Mouse (Mus musculus) heart, embryonic 12.5 days (tissue): Measurements from ENCODE around the gene Herc6. TPM values are rescaled to one million over a fixed set of nuclear protein-coding genes. Genes with fewer than 3 reads are reported as not detected.

ENCODE experiments used
- ATAC-seq: fragments of 200-750 bp; cut with Nextera tagmentation; 2 replicates; pipeline ENCODE4 v1.8.0; 2017; ENCODE audit warnings: moderate TSS enrichment, moderate library complexity; ENCODE audit not compliant: insufficient number of reproducible peaks, low FRiP score
- H3K27ac ChIP-seq: fragments of 300-500 bp; sonication (generic); 2 replicates; pipeline ENCODE4 v1.5.1; 2016; ENCODE audit warnings: mild to moderate bottlenecking, moderate library complexity; ENCODE audit not compliant: poor library complexity, severe bottlenecking
- H3K27me3 ChIP-seq: fragments of 300-500 bp; sonication (generic); replicated peaks from 2 replicates; pipeline ENCODE4 v1.6.1; 2016; ENCODE audit warnings: mild to moderate bottlenecking, moderate library complexity
- H3K36me3 ChIP-seq: fragments of 300-500 bp; sonication (generic); 2 replicates; pipeline ENCODE4 v1.6.1; 2016; ENCODE audit warnings: mild to moderate bottlenecking, moderate library complexity
- H3K4me1 ChIP-seq: fragments of 300-500 bp; sonication (generic); replicated peaks from 2 replicates; pipeline ENCODE4 v1.6.1; 2016; ENCODE audit warnings: mild to moderate bottlenecking
- H3K4me2 ChIP-seq: fragments of 300-500 bp; sonication (generic); 2 replicates; pipeline ENCODE4 v1.6.1; 2016; ENCODE audit warnings: mild to moderate bottlenecking, moderate library complexity
- H3K4me3 ChIP-seq: fragments of 300-500 bp; sonication (generic); 2 replicates; pipeline ENCODE4 v1.5.1; 2016; ENCODE audit warnings: mild to moderate bottlenecking
- H3K9ac ChIP-seq: fragments of 300-500 bp; sonication (generic); 2 replicates; pipeline ENCODE4 v1.6.1; 2016; ENCODE audit warnings: mild to moderate bottlenecking, moderate library complexity
- H3K9me3 ChIP-seq: fragments of 300-500 bp; sonication (generic); replicated peaks from 2 replicates; pipeline ENCODE4 v1.6.1; 2016; ENCODE audit warnings: mild to moderate bottlenecking, moderate library complexity
- WGBS: fragments of 180-500 bp; shearing (Covaris S2); methylation state at CpG from one replicate; pipeline ENCODE4 v1.1.7; 2016; 5-methylcytosine and 5-hydroxymethylcytosine counted together
- polyA plus RNA-seq: library from polyadenylated mRNA; unstranded; fragments of >200 nt; fragmentation: Nextera tagmentation; extraction: Ambion mirVana; gene quantifications from 2 replicates; pipeline ENCODE4 v1.2.1, GENCODE M21; 2016

Gene Herc6
- polyA plus RNA-seq, 1 experiment from 2014 or later: 5.8 TPM

GRCm38 (mm10) chr6:57581595-57581994 is 795 bp downstream of the Herc6 start:
- WGBS: 87% methylated on average over 12 of the region's 12 CpGs
- H3K9ac ChIP-seq: no peak overlapping the region

GRCm38 (mm10) chr6:57582356-57582755 is 1.6 kb downstream of the Herc6 start:
- Histone ChIP-seq H3K4me3 (no peak overlapping the region), H3K27me3 (no peaks in the 10 kb centered on the region), H3K9me3 (no peaks in the 10 kb centered on the region), H3K27ac (no peak overlapping the region), H3K36me3 (no peaks in the 10 kb centered on the region; the same call in 1 of the 2 replicates), H3K4me2 (no peak overlapping the region), H3K9ac (no peak overlapping the region), H3K4me1 (peaks cover 3% of the 10 kb centered on the region; the same call in 1 of the 2 replicates)
- ATAC-seq: no peak
- WGBS: 75% methylated on average over 4 of the region's 4 CpGs

More at GRCm38 (mm10) chr6:57581595-57581994, 795 bp downstream of the Herc6 start:
- H3K27me3 ChIP-seq: no peaks in the 10 kb centered on the region
- no peaks in the 10 kb centered on the region; the same call in 1 of the 2 replicates for H3K36me3 ChIP-seq
- H3K4me1 ChIP-seq: peaks cover 3% of the 10 kb centered on the region; the same call in 1 of the 2 replicates
- H3K27ac ChIP-seq: no peak overlapping the region
- ATAC-seq: no peak
- peak overlapping the region; percentile 63 for H3K4me3 ChIP-seq
- H3K9me3 ChIP-seq: no peaks in the 10 kb centered on the region
- H3K4me2 ChIP-seq: peak overlapping the region; percentile 91

GRCm38 (mm10) chr6:57605546-57606307 is 24.9 kb downstream of the Herc6 start:
- H3K4me2 ChIP-seq: no peak overlapping the region
- no peak overlapping the region for H3K4me3 ChIP-seq
- no peaks in the 10 kb centered on the region for H3K27me3 ChIP-seq
- ATAC-seq: no peak
- peaks cover 13% of the 10 kb centered on the region for H3K36me3 ChIP-seq
- H3K9ac ChIP-seq: no peak overlapping the region
- WGBS: 88% methylated on average over 7 of the region's 7 CpGs
- H3K4me1 ChIP-seq: no peaks in the 10 kb centered on the region
- no peak overlapping the region for H3K27ac ChIP-seq
- no peaks in the 10 kb centered on the region for H3K9me3 ChIP-seq

- ATAC-seq: no peak
- WGBS: 77% methylated on average over 2 of the region's 2 CpGs
Measured at GRCm38 (mm10) chr6:57607999-57608398, 27.2 kb downstream of the Herc6 start.

GRCm38 (mm10) chr6:57609631-57610030 is 28.8 kb downstream of the Herc6 start:
- Histone ChIP-seq H3K9ac (no peak overlapping the region), H3K27me3 (no peaks in the 10 kb centered on the region), H3K27ac (no peak overlapping the region), H3K4me2 (no peak overlapping the region), H3K4me3 (no peak overlapping the region), H3K9me3 (no peaks in the 10 kb centered on the region), H3K36me3 (peaks cover 12% of the 10 kb centered on the region), H3K4me1 (no peaks in the 10 kb centered on the region)
- ATAC-seq: no peak
- 48% methylated on average over 2 of the region's 2 CpGs for WGBS

More at GRCm38 (mm10) chr6:57607999-57608398, 27.2 kb downstream of the Herc6 start:
- Histone ChIP-seq H3K4me3 (no peak overlapping the region), H3K27me3 (no peaks in the 10 kb centered on the region), H3K4me2 (no peak overlapping the region), H3K27ac (no peak overlapping the region), H3K9me3 (no peaks in the 10 kb centered on the region), H3K9ac (no peak overlapping the region), H3K36me3 (peaks cover 12% of the 10 kb centered on the region), H3K4me1 (no peaks in the 10 kb centered on the region)

GRCm38 (mm10) chr6:57615788-57616187 is 35.0 kb downstream of the Herc6 start:
- 90% methylated on average over 2 of the region's 2 CpGs for WGBS
- H3K27ac ChIP-seq: no peak overlapping the region
- ATAC-seq: no peak

DNA sequence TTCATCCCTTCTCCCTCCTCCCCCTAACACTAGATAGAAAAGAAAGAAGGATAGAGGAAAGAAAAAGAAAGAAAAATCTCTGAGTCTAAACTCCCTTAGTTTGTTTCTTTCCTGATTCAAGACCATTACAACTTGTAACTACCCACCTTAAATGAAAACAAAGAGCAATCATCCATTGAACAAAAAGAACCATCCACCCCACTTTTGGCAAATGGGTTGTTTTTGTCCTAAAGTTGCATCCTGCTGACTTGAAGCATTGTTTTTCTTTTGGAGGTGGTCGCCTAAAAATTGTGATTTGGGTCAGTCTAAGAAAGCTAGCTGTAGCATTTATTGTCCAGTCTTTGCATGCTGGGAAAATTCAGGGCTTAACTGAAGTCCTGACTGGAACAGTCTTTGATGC is 58.7 kb downstream of the Herc6 start:
- Histone ChIP-seq H3K4me2 (no peak overlapping the region), H3K4me1 (peaks cover 3% of the 10 kb centered on the region; the same call in 1 of the 2 replicates), H3K4me3 (no peak overlapping the region), H3K27ac (no peak overlapping the region), H3K27me3 (no peaks in the 10 kb centered on the region), H3K9ac (no peak overlapping the region), H3K36me3 (no peaks in the 10 kb centered on the region), H3K9me3 (no peaks in the 10 kb centered on the region)
- ATAC-seq: no peak
- 51% methylated on average over 1 of the region's 1 CpGs for WGBS

More at GRCm38 (mm10) chr6:57615788-57616187, 35.0 kb downstream of the Herc6 start:
- H3K27me3 ChIP-seq: no peaks in the 10 kb centered on the region
- no peak overlapping the region for H3K4me3 ChIP-seq
- H3K4me2 ChIP-seq: no peak overlapping the region
- peaks cover 9% of the 10 kb centered on the region; the same call in 1 of the 2 replicates for H3K36me3 ChIP-seq
- H3K9ac ChIP-seq: no peak overlapping the region
- no peaks in the 10 kb centered on the region for H3K9me3 ChIP-seq
- no peaks in the 10 kb centered on the region for H3K4me1 ChIP-seq

- no peak overlapping the region for H3K9ac ChIP-seq
- H3K27me3 ChIP-seq: no peaks in the 10 kb centered on the region
- peak; percentile 85 for ATAC-seq
- no peaks in the 10 kb centered on the region for H3K36me3 ChIP-seq
- no peak overlapping the region for H3K4me3 ChIP-seq
- peaks cover 3% of the 10 kb centered on the region; the same call in 1 of the 2 replicates for H3K4me1 ChIP-seq
- no peak overlapping the region for H3K4me2 ChIP-seq
- no peak overlapping the region for H3K27ac ChIP-seq
- no peaks in the 10 kb centered on the region for H3K9me3 ChIP-seq
- WGBS: 37% methylated on average over 4 of the region's 4 CpGs
Measured at GRCm38 (mm10) chr6:57641789-57642188, 61.0 kb downstream of the Herc6 start.

DNA sequence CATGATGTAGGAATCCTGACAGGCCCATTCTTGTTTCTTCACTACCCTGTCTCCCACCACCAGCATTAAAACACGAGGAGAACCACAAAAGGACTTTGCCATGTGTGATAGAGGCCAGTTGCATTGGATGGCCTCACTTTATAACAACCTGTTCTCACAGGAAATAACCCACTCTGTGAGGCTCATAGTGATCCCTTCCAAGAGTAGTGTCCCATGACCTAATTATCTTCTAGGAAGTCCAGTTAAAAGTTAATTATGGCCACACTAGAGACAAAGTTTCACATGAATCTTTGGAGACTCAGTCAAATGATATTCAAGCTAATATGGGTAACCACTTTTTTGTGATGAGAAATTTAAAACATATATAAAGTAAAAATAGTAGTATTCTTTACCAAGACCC is 66.5 kb downstream of the Herc6 start:
- H3K4me2 ChIP-seq: no peak overlapping the region
- H3K4me1 ChIP-seq: no peaks in the 10 kb centered on the region
- 64% methylated on average over 1 of the region's 1 CpGs for WGBS
- H3K9me3 ChIP-seq: no peaks in the 10 kb centered on the region
- H3K27me3 ChIP-seq: no peaks in the 10 kb centered on the region
- no peak for ATAC-seq
- H3K27ac ChIP-seq: no peak overlapping the region
- no peak overlapping the region for H3K9ac ChIP-seq
- no peak overlapping the region for H3K4me3 ChIP-seq
- H3K36me3 ChIP-seq: no peaks in the 10 kb centered on the region; the same call in 1 of the 2 replicates

GRCm38 (mm10) chr6:57661295-57661694 is 80.5 kb downstream of the Herc6 start:
- Histone ChIP-seq H3K9ac (no peak overlapping the region), H3K4me1 (peaks cover 5% of the 10 kb centered on the region; the same call in 1 of the 2 replicates), H3K4me2 (no peak overlapping the region), H3K9me3 (no peaks in the 10 kb centered on the region), H3K27ac (no peak overlapping the region), H3K36me3 (no peaks in the 10 kb centered on the region), H3K27me3 (no peaks in the 10 kb centered on the region), H3K4me3 (no peak overlapping the region)
- 45% methylated on average over 4 of the region's 4 CpGs for WGBS
- no peak for ATAC-seq

- no peaks in the 10 kb centered on the region for H3K9me3 ChIP-seq
- H3K9ac ChIP-seq: no peak overlapping the region
- no peak overlapping the region for H3K4me2 ChIP-seq
- H3K27ac ChIP-seq: no peak overlapping the region
- no peaks in the 10 kb centered on the region for H3K27me3 ChIP-seq
- peaks cover 36% of the 10 kb centered on the region for H3K36me3 ChIP-seq
- no peak for ATAC-seq
- WGBS: 81% methylated on average over 1 of the region's 1 CpGs
- H3K4me1 ChIP-seq: no peaks in the 10 kb centered on the region
- no peak overlapping the region for H3K4me3 ChIP-seq
Measured at GRCm38 (mm10) chr6:57684156-57684555, 103.4 kb downstream of the Herc6 start.
